Mouse (Mus musculus): ENCODE measurements around the gene Gad2. TPM values are rescaled to one million over a fixed set of nuclear protein-coding genes. Genes with fewer than 3 reads are reported as not detected.

Gene Gad2
- total RNA-seq, 2 experiments from 2014 or later = not detected

Small RNA genes within 50 kb of the gene (microRNA-seq; reads per million reads assigned to microRNA genes)
- gene Gm23636 (ENCODE audit: borderline number of aligned reads in 2 of 2) = 0 reads per million in 2 experiments
- gene Mir3967 (ENCODE audit: borderline number of aligned reads in 2 of 2) = 0 reads per million in 2 experiments

Other genes with a start within 250 kb of the Gad2 start
- gene Apbb1ip, start 151.9 kb downstream of the Gad2 start, total RNA-seq (2021) = 1 to 10 TPM; 4.0 to 4.5 TPM

Measured in heart, postnatal 36 days (tissue).